Mouse (Mus musculus) v-Abl transformed pro-B cells (cell line): Measurements from ENCODE around the gene Tgfb1i1.

ENCODE experiments used
- in situ Hi-C, 2 experiments: fragments of 400-800 bp; cut with MboI; formaldehyde crosslinking; loops; one replicate each; pipeline ENCODE4 v1.15.1; 2025; ENCODE audit not compliant: unreplicated experiment in 2 of 2

Gene Tgfb1i1

DNA sequence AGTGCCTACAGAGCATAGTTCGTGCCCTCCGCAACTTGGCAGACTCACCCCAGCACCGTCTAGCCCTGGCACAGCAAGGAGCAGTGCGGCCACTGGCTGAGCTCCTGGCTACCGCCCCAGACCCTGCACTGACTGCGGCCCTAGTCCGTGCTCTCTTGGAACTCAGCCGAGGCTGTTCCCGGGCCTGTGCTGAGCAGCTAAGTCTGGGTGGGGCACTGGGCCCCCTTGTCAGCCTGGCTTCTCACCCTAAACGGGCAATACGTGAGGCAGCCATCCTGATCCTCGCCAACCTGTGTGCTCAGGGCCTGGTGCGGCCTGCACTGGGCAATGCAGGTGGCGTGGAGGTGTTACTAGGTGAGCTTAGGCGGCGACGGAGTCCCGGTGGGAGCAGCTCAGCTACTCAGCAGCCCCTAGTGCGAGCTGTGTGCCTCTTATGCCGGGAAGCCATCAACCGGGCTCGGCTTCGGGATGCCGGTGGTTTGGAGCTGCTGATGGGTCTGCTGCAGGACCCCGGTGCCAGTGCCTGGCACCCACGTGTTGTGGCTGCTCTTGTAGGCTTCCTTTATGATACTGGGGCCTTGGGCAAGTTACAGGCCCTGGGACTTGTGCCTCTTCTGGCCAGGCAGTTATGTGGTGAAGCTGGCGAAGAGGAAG lies 6.4 kb upstream of the Tgfb1i1 start:
- in situ Hi-C loops: loop anchor here (5.0 to 10.0 kb wide), 2 partner anchors 462 to 465 kb away; no protein-coding TSS in a partner anchor

DNA sequence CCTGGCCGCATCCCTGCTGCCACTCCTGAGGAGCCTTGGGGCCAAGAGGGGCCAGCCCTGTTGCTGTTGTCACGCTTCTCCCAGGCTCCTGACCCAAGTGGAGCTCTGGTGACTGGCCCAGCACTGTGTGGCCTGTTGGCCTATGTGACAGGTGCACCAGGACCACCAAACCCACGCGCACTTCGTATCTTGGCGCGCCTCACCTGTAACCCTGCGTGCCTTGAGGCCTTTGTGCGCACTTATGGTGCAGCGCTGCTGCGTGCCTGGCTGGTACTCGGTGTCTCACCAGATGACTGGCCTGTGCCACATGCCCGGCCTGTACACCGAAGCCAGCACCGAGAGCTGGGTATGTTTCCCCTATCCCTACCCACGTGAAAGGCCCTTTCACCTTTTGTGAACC lies 4.3 kb upstream of the Tgfb1i1 start:
- in situ Hi-C loops: loop anchor here (5.0 to 10.0 kb wide), 2 partner anchors 460 to 462 kb away; no protein-coding TSS in a partner anchor

DNA sequence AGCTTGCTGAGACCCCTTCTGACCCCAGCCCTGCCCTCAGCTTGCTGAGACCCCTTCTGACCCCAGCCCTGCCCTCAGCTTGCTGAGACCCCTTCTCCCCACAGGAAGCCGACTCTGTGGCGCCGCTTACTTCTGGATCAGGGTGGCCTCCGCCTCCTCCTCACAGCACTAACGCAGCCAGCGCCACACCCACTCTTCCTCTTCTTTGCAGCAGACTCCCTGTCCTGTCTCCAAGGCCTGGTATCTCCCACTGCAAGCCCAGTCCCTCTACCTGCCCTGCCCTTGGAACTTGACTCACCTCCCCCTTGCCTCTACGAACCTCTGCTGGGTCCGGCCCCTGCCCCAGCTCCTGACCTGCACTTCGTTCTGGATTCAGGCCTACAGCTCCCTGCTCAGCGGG lies 2.7 kb upstream of the Tgfb1i1 start:
- in situ Hi-C loops: loop anchor here (5.0 to 10.0 kb wide), 2 partner anchors 458 to 461 kb away; no protein-coding TSS in a partner anchor

DNA sequence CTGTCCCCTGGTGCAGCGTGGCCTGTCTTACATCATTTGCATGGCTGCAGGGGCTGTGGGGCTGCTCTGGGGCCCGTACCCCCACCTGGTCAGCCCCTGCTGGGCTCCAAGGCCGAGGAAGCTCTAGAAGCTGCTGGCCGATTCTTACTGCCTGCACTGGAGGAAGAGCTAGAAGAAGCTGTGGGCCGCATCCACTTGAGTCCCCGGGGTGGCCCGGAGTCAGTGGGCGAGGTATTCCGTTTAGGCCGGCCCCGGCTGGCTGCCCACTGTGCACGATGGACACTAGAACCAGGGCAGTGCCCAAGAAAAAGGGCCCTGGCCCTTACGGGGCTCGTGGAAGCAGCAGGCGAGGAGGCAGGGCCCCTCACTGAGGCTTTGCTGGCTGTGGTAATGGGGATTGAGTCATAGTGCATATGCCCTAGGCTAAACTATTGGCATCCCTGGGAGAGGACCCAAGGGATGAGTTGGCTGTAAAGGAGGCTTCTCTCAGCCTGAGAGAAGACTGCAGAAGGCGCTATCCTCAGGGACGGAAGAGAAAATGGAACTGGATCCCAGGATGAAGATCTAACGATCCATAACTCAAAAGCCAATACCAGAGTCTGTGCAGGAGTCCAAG lies 2.1 kb upstream of the Tgfb1i1 start:
- in situ Hi-C loops: loop anchor here (5.0 to 10.0 kb wide), 3 partner anchors 103 to 460 kb away; no protein-coding TSS in a partner anchor

DNA sequence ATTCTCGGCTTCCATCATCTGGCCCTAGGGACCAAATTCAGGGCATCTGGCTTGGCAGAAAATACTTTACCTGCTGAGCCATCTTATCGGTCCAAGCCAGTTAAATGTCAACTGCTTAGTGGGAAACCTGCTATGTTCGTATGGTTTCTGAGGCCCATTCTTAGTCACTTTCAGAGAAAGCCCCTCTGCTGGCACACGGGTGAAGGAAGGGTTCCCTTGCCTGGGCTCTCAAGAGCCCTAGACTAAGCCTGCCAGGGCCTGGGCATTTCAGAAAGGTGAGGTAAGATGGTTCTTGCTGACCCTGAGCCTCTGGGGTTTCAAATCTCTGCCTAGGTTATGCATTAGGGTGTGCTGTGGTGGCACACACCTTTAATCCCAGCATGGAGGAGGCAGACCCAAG lies 1.1 kb upstream of the Tgfb1i1 start:
- in situ Hi-C loops: loop anchor here (5.0 to 10.0 kb wide), 2 partner anchors 102 to 459 kb away; no protein-coding TSS in a partner anchor

- in situ Hi-C loops: loop anchor here (5.0 to 10.0 kb wide), 2 partner anchors 100 to 457 kb away; no protein-coding TSS in a partner anchor
Measured at GRCm38 (mm10) chr7:128247443-128247842, 831 bp downstream of the Tgfb1i1 start.

DNA sequence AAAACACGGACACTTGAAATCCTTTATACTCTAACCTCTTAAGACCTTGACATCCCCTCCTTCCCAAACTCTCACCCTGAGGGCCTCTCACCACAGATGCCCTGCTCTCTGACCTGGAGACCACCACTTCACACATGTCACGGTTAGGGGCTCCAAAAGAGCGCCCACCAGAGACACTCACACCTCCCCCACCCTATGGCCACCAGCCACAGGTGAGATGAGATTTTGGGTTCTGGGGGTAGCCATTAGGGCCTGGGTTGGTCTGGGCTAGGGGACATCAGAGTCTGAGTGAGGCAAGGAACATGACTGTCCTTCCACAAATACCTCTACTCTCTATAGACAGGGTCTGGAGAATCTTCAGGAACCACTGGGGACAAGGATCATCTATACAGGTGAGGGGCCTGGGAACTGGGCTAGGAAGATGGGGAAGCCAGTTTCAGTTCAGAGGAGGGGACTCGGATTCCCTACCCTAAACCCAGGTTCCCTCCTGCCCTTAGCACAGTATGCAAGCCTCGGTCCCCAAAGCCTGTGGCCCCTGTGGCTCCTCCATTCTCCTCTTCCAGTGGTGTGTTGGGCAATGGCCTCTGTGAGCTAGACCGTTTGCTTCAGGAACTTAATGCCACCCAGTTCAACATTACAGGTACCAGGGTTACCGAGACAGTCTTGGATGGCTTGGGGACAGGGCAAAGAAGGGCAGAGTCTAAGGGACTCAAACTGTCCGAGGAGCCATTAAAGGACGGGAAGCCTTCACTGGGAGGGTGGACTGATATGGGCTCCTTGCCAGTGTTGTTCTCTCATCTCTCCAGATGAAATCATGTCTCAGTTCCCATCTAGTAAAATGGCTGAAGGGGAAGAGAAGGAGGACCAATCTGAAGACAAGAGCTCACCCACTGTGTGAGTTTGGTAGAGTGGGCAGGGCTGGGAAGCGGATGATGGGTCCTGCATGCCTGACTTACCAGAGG lies 1.8 kb downstream of the Tgfb1i1 start:
- in situ Hi-C loops: loop anchor here (5.0 to 10.0 kb wide), 2 partner anchors 99 to 456 kb away; no protein-coding TSS in a partner anchor

- in situ Hi-C loops: loop anchor here (5.0 to 10.0 kb wide), 2 partner anchors 97 to 455 kb away; no protein-coding TSS in a partner anchor
Measured at GRCm38 (mm10) chr7:128249998-128250397, 3.4 kb downstream of the Tgfb1i1 start.

- in situ Hi-C loops: no loop called here
Measured at GRCm38 (mm10) chr7:128251946-128252345, 5.3 kb downstream of the Tgfb1i1 start.

DNA sequence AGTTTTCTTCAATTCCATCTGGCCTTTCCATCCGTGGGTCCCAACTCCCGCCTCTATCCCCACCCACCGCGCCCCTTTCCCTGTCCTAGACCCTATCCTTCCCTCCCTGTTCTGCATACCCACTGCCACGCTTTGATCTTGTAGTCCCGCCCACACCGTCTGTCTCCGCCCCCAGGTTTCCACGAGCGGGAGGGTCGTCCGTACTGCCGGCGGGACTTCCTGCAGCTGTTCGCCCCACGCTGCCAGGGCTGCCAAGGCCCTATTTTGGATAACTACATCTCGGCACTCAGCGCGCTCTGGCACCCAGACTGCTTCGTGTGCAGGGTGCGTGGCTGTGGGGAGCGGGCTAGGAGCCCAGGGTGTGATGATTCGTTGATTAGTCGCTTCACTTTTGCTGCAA lies 6.0 kb downstream of the Tgfb1i1 start:
- in situ Hi-C loops: no loop called here

DNA sequence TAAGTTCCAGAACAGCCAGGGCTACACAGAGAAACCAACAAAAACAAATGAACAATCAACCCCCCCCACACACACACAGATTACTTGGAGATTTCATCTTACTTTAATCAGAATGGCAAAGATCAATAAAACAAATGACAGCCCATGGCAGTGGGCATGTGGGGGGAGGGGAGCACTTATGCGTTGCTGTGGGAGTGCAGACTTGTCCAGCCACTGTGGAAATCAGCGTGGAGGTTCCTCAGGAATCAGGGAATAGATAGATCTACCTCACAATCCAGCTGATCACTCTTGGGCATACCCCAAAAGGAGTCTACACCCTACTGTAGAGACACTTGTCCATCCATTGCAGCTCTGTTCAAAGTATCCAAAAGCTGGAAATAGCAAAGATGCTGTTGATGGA lies 8.4 kb downstream of the Tgfb1i1 start:
- in situ Hi-C loops: no loop called here

DNA sequence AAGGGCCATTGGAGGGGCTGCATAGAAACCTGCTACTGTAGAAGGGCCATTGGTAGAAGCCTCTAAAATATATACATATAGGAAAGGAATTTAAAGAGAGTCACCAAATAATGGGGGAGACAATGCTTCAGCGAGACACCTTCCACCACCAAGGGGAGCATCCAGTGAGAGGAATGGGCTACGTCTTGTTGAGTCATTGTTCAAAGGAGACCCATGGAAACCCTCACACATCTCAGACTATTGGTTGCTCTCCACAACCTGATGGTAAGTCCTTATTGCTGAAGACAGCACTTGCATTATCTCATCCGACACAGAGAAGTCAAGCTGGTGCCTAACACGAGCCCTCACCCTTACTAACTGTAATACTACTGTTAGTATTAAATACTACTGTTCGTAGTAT lies 9.1 kb downstream of the Tgfb1i1 start:
- in situ Hi-C loops: no loop called here

DNA sequence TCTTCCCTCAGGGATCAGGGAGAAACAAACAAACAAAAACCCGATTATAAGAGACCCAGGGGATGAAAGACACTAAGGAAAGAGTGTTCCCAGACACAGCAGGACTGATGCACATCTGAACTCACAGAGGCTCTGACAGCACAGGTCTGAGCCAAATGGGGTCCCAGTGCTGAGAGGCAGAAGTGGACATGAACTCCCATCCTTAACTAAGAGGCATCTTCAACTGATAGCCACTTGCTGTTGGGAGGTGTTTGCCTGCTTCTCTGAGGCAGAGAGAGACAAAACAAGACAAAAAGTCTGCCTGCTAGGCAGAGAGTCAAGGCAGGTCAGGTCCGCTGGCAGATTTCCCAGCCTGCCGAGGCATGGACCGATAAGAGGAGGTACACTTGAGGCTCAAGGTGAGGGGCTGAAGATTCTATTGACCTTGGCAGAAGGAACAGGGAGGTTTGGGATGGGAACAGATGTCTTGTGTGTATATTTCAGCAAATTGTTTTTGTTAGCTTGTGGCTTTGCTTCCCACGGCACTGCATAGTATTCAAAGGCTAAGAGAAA lies 10.2 kb downstream of the Tgfb1i1 start:
- in situ Hi-C loops: no loop called here

DNA sequence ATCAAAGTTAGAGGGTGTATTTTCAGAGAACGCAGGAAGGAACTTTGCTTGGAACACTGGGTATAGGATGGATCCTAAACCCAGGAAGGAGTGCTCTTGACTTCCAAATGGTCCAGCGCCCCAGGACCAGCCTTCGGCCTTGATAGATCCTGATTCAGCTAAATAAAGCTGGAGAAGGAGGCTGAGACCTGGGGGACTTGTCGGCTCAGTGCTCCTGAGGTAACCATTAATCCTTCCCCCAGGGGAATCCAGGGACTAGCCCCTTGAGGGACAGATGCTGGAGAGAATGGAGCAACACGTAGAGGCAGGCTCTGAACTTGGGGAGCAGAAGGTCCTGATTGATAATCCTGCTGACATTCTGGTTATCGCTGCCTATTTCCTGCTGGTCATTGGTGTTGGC lies 18.8 kb downstream of the Tgfb1i1 start, which contains the start of gene Slc5a2:
TSS of gene Slc5a2 (plus strand) at position 247 of the 400 bp plus-strand sequence.
- in situ Hi-C loops: no loop called here

- in situ Hi-C loops: no loop called here
Measured at GRCm38 (mm10) chr7:128266056-128266455, 19.4 kb downstream of the Tgfb1i1 start.

DNA sequence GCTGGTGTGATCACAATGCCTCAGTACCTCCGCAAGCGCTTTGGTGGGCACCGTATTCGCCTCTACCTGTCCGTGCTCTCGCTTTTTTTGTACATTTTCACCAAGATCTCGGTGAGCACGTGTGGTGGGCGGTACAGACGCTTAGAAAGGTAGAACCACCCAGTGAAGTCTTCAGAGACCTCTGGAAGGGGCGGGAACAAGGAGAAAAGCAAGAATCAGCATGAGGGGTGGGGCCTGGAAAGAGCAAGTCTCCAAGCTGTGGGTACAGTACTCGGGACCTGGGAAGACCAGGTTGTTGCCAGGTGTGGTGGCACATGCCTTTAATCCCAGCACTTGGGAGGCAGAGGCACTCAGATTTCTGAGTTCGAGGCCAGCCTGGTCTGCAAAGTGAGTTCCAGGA lies 20.8 kb downstream of the Tgfb1i1 start:
- in situ Hi-C loops: no loop called here

GRCm38 (mm10) chr7:128267813-128268212 lies 21.2 kb downstream of the Tgfb1i1 start:
- in situ Hi-C loops: no loop called here

- in situ Hi-C loops: no loop called here
Measured at GRCm38 (mm10) chr7:128270431-128270850, 23.8 kb downstream of the Tgfb1i1 start.

GRCm38 (mm10) chr7:128271496-128271895 lies 24.9 kb downstream of the Tgfb1i1 start:
- in situ Hi-C loops: no loop called here

- in situ Hi-C loops: no loop called here
Measured at GRCm38 (mm10) chr7:128276051-128276450, 29.4 kb downstream of the Tgfb1i1 start.
